Mouse (Mus musculus): ENCODE measurements around the gene Taf1d. TPM values are rescaled to one million over a fixed set of nuclear protein-coding genes. Genes with fewer than 3 reads are reported as not detected.

Taf1d gene
- total and polyA plus RNA-seq, 2 experiments: 6.8 to 179 TPM

DNA sequence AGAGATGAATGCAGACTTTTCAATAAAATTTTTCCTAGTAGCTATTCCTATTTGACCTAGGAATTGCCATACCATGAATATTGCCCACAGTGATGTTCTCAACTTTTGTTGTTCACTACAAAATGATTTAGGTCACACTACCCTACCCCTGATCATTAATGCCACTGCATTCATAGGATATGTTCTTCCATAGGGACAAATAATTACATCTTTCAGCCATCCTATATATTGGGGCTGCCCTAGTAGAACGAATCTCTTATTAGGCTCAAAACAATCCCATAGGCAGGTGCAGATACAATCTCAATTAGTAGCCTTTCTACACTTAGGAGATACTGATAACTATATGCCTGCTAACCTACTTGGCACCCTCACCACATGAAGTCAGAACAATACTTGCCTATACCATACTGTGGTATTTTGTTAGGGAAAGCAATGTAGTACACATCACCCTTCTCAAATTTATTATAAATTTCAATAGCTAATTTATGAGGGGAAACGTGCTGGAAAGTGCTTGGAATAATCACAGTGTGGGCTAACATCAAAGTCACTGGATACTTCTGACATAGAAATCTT lies 12.2 kb downstream of the Taf1d start:
- Histone ChIP-seq H3K36me3 (ENCODE audit: control insufficient read depth, insufficient read depth, low read length) (peaks cover 43% of the 10 kb centered on the region), H3K27me3 (ENCODE audit: control insufficient read depth, insufficient read depth, low read length) (no peaks in the 10 kb centered on the region), H3K4me3 (ENCODE audit: insufficient read depth, low read depth, low read length) (no peak overlapping the region), H3K27ac (replicated peaks; ENCODE audit: insufficient read depth, low read depth, low read length) (no peak overlapping the region), H3K4me1 (ENCODE audit: control insufficient read depth, insufficient read depth, low read length) (no peaks in the 10 kb centered on the region), H3K9ac (ENCODE audit: low read depth, low read length) (no peak overlapping the region), H3K79me2 (ENCODE audit: control insufficient read depth, insufficient read depth, low read length) (no peaks in the 10 kb centered on the region)
- no peak for TF ChIP-seq POLR2A (IDR thresholded peaks at IDR 0.05; ENCODE audit: extremely low read depth, insufficient read depth, low read length)
- no peak for TF ChIP-seq CTCF (IDR thresholded peaks at IDR 0.05; ENCODE audit: low read depth, low read length)
- DNase-seq (ENCODE audit: extremely low read depth, low read depth, low spot score): no peak
- WGBS: 85% methylated on average over 2 of the region's 2 CpGs

GRCm38 (mm10) chr9:15337776-15338175 lies 31.8 kb downstream of the Taf1d start:
- DNase-seq (ENCODE audit: extremely low read depth, low read depth, low spot score): no peak
- Histone ChIP-seq H3K36me3 (ENCODE audit: control insufficient read depth, insufficient read depth, low read length) (peaks cover 50% of the 10 kb centered on the region), H3K27me3 (ENCODE audit: control insufficient read depth, insufficient read depth, low read length) (no peaks in the 10 kb centered on the region), H3K4me1 (ENCODE audit: control insufficient read depth, insufficient read depth, low read length) (no peaks in the 10 kb centered on the region), H3K27ac (replicated peaks; ENCODE audit: insufficient read depth, low read depth, low read length) (no peak overlapping the region), H3K79me2 (ENCODE audit: control insufficient read depth, insufficient read depth, low read length) (no peaks in the 10 kb centered on the region), H3K4me3 (ENCODE audit: insufficient read depth, low read depth, low read length) (no peak overlapping the region), H3K9ac (ENCODE audit: low read depth, low read length) (no peak overlapping the region)
- 91% methylated on average over 4 of the region's 4 CpGs for WGBS
- no peak for TF ChIP-seq POLR2A (IDR thresholded peaks at IDR 0.05; ENCODE audit: extremely low read depth, insufficient read depth, low read length)
- no peak for TF ChIP-seq CTCF (IDR thresholded peaks at IDR 0.05; ENCODE audit: low read depth, low read length)

DNA sequence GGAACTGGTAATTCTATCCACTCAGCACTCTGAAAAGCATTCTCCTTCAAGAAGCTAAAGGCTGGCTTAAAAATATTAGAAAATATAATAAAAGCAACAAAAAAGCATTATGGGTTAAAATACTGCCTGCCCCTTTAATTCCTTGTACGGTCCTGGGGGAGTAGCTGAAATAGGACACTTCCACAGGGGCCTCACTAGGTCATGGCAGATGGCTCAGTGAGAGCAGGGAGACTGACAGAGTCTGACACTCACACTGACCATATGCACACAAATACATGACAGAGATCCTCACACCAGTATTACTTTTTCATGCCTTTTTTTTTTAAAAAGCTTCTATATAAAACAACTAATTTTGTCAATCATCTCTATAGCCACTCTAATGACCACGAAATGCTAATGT lies 43.9 kb downstream of the Taf1d start:
- Histone ChIP-seq H3K36me3 (ENCODE audit: control insufficient read depth, insufficient read depth, low read length) (peaks cover 29% of the 10 kb centered on the region; the same call in 1 of the 2 replicates), H3K27ac (replicated peaks; ENCODE audit: insufficient read depth, low read depth, low read length) (no peak overlapping the region), H3K4me3 (ENCODE audit: insufficient read depth, low read depth, low read length) (no peak overlapping the region), H3K9ac (ENCODE audit: low read depth, low read length) (no peak overlapping the region), H3K4me1 (ENCODE audit: control insufficient read depth, insufficient read depth, low read length) (no peaks in the 10 kb centered on the region), H3K27me3 (ENCODE audit: control insufficient read depth, insufficient read depth, low read length) (no peaks in the 10 kb centered on the region), H3K79me2 (ENCODE audit: control insufficient read depth, insufficient read depth, low read length) (no peaks in the 10 kb centered on the region)
- TF ChIP-seq POLR2A (IDR thresholded peaks at IDR 0.05; ENCODE audit: extremely low read depth, insufficient read depth, low read length) (no peak), CTCF (IDR thresholded peaks at IDR 0.05; ENCODE audit: low read depth, low read length) (no peak)
- DNase-seq (ENCODE audit: extremely low read depth, low read depth, low spot score): no peak
- 84% methylated on average over 2 of the region's 2 CpGs for WGBS

- Histone ChIP-seq H3K4me1 (ENCODE audit: control insufficient read depth, insufficient read depth, low read length) (no peaks in the 10 kb centered on the region), H3K36me3 (ENCODE audit: control insufficient read depth, insufficient read depth, low read length) (peaks cover 2% of the 10 kb centered on the region; the same call in 1 of the 2 replicates), H3K9ac (ENCODE audit: low read depth, low read length) (peak overlapping the region; percentile 62), H3K79me2 (ENCODE audit: control insufficient read depth, insufficient read depth, low read length) (no peaks in the 10 kb centered on the region), H3K27ac (replicated peaks; ENCODE audit: insufficient read depth, low read depth, low read length) (no peak overlapping the region; the same call in 1 of the 2 replicates), H3K4me3 (ENCODE audit: insufficient read depth, low read depth, low read length) (peak overlapping the region; percentile 71), H3K27me3 (ENCODE audit: control insufficient read depth, insufficient read depth, low read length) (no peaks in the 10 kb centered on the region)
- no peak for TF ChIP-seq POLR2A (IDR thresholded peaks at IDR 0.05; ENCODE audit: extremely low read depth, insufficient read depth, low read length)
- TF ChIP-seq CTCF (IDR thresholded peaks at IDR 0.05; ENCODE audit: low read depth, low read length): no peak
- no peak for DNase-seq (ENCODE audit: extremely low read depth, low read depth, low spot score)
- WGBS: 2% methylated on average over 9 of the region's 9 CpGs
Observed at GRCm38 (mm10) chr9:15356916-15357483, 51.0 kb downstream of the Taf1d start.

- H3K36me3 ChIP-seq (ENCODE audit: control insufficient read depth, insufficient read depth, low read length): no peaks in the 10 kb centered on the region
- TF ChIP-seq POLR2A (IDR thresholded peaks at IDR 0.05; ENCODE audit: extremely low read depth, insufficient read depth, low read length) (peak; percentile 63; the same call in 1 of the 2 replicates), CTCF (IDR thresholded peaks at IDR 0.05; ENCODE audit: low read depth, low read length) (no peak)
- H3K27ac ChIP-seq (replicated peaks; ENCODE audit: insufficient read depth, low read depth, low read length): peak within 1 kb of the TSS; percentile 8; the same call in 1 of the 2 replicates
- peak within 1 kb of the TSS; percentile 62 for H3K9ac ChIP-seq (ENCODE audit: low read depth, low read length)
- DNase-seq (ENCODE audit: extremely low read depth, low read depth, low spot score): peak; percentile 76
- peak within 1 kb of the TSS; percentile 71 for H3K4me3 ChIP-seq (ENCODE audit: insufficient read depth, low read depth, low read length)
- WGBS: 1% methylated on average over 60 of the region's 60 CpGs
- no peaks in the 10 kb centered on the region for H3K79me2 ChIP-seq (ENCODE audit: control insufficient read depth, insufficient read depth, low read length)
- H3K4me1 ChIP-seq (ENCODE audit: control insufficient read depth, insufficient read depth, low read length): no peaks in the 10 kb centered on the region
- H3K27me3 ChIP-seq (ENCODE audit: control insufficient read depth, insufficient read depth, low read length): no peaks in the 10 kb centered on the region
Observed at GRCm38 (mm10) chr9:15357484-15358275, 51.7 kb downstream of the Taf1d start, which contains the start of gene Cep295. Gene Cep295, minus strand, starts transcription at chr9:15357788.

Data from liver, adult 2 months (tissue).